Mouse (Mus musculus): ENCODE data around the gene Rragd. TPM values are rescaled to one million over a fixed set of nuclear protein-coding genes. Genes with fewer than 3 reads are reported as not detected.

The Rragd gene
- polyA plus RNA-seq (2015; fragmentation: Nextera tagmentation; extraction: Ambion mirVana) = 4.0 and 7.5 TPM in 2 replicates

DNA sequence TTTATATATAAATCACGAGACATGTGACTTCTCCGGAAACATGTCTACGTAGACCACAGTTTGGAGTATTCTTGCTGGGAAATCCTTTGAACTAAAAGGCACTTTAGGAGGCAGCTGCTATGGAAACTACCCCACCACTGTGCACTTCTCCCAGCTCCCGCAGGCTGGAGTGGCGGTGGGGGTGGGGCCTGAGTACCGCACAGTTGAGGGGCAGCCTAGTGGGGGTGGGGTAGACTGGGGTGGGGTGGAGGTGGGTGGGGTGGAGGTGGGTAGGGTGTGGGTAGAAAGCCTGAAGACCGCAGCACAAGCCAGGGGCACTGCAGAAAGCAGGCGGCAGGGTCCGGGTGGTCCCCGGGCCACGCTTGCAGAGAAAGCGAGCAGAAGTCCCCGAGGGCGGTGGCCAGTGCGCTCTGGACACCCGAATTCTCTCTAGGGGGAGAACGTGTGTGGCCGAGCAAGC is at the start of gene Rragd:
TSS of gene Rragd (plus strand) at position 322 of the 460 bp plus-strand sequence.
- Histone ChIP-seq H3K4me2 (ENCODE audit: low read depth, low read length) (peak within 1 kb of the TSS; percentile 98), H3K4me1 (ENCODE audit: control insufficient read depth, insufficient read depth, low read length) (peaks cover 2% of the 10 kb centered on the region; the same call in 1 of the 2 replicates), H3K27ac (ENCODE audit: low read length) (no peak within 1 kb of the TSS), H3K36me3 (ENCODE audit: control insufficient read depth, insufficient read depth, low read length) (no peaks in the 10 kb centered on the region), H3K9ac (ENCODE audit: low read length) (peak within 1 kb of the TSS; percentile 73), H3K9me3 (replicated peaks; ENCODE audit: control insufficient read depth, low read length) (0 out of 2 replicates have a peak, but pooled peaks cover 4% of the 10 kb centered on the region), H3K27me3 (ENCODE audit: control insufficient read depth, insufficient read depth, low read length) (peaks cover 6% of the 10 kb centered on the region), H3K4me3 (replicated peaks; ENCODE audit: low read length) (peak within 1 kb of the TSS; percentile 74)
- WGBS = under 1% methylated on average over 18 of the region's 18 CpGs
- ATAC-seq (ENCODE audit: insufficient read depth, low FRiP score) = peak; percentile 39

GRCm38 (mm10) chr4:32936762-32937341 is 46.0 kb upstream of the Rragd start:
- 0 out of 2 replicates have a peak overlapping the region, but pooled peaks have one; percentile 4 for H3K4me2 ChIP-seq (ENCODE audit: low read depth, low read length)
- ATAC-seq (ENCODE audit: insufficient read depth, low FRiP score) = no peak
- no peak overlapping the region for H3K9ac ChIP-seq (ENCODE audit: low read length)

GRCm38 (mm10) chr4:32939521-32939920 is 43.3 kb upstream of the Rragd start:
- ATAC-seq (ENCODE audit: insufficient read depth, low FRiP score) = no peak

More at GRCm38 (mm10) chr4:32936762-32937341, 46.0 kb upstream of the Rragd start:
- Histone ChIP-seq H3K27ac (ENCODE audit: low read length) (peak overlapping the region; percentile 70), H3K9me3 (replicated peaks; ENCODE audit: control insufficient read depth, low read length) (no peaks in the 10 kb centered on the region), H3K4me1 (ENCODE audit: control insufficient read depth, insufficient read depth, low read length) (peaks cover 4% of the 10 kb centered on the region), H3K27me3 (ENCODE audit: control insufficient read depth, insufficient read depth, low read length) (no peaks in the 10 kb centered on the region), H3K36me3 (ENCODE audit: control insufficient read depth, insufficient read depth, low read length) (no peaks in the 10 kb centered on the region), H3K4me3 (replicated peaks; ENCODE audit: low read length) (no peak overlapping the region)
- WGBS = 24% methylated on average over 9 of the region's 9 CpGs

DNA sequence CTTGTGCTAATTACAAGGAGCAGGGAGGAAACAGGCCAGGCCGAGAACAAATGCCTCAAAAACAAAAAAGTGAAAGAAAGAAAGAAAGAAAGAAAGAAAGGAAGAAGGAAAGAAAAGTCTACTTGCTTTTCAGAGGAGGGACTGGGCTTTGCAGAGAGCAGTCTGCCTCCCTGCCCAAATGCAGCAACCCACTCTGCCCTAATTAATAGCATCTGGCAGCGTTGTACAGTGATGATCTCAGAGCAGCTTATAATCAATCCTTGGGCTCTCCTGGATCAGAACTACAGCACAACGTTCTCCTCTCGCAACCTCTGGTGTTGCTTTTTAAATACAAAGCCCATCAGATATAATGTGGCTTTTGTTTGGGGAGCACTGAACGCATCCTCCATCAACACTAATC is 42.9 kb upstream of the Rragd start:
- H3K36me3 ChIP-seq (ENCODE audit: control insufficient read depth, insufficient read depth, low read length) = no peaks in the 10 kb centered on the region
- no peaks in the 10 kb centered on the region for H3K9me3 ChIP-seq (replicated peaks; ENCODE audit: control insufficient read depth, low read length)
- H3K27me3 ChIP-seq (ENCODE audit: control insufficient read depth, insufficient read depth, low read length) = no peaks in the 10 kb centered on the region
- H3K9ac ChIP-seq (ENCODE audit: low read length) = no peak overlapping the region
- no peak for ATAC-seq (ENCODE audit: insufficient read depth, low FRiP score)
- no peak overlapping the region for H3K27ac ChIP-seq (ENCODE audit: low read length)
- no peak overlapping the region for H3K4me3 ChIP-seq (replicated peaks; ENCODE audit: low read length)
- H3K4me1 ChIP-seq (ENCODE audit: control insufficient read depth, insufficient read depth, low read length) = peaks cover 4% of the 10 kb centered on the region
- H3K4me2 ChIP-seq (ENCODE audit: low read depth, low read length) = no peak overlapping the region
- WGBS = 67% methylated on average over 5 of the region's 5 CpGs

More at GRCm38 (mm10) chr4:32939521-32939920, 43.3 kb upstream of the Rragd start:
- H3K9me3 ChIP-seq (replicated peaks; ENCODE audit: control insufficient read depth, low read length) = no peaks in the 10 kb centered on the region
- H3K27ac ChIP-seq (ENCODE audit: low read length) = no peak overlapping the region
- peaks cover 4% of the 10 kb centered on the region for H3K4me1 ChIP-seq (ENCODE audit: control insufficient read depth, insufficient read depth, low read length)
- no peaks in the 10 kb centered on the region for H3K36me3 ChIP-seq (ENCODE audit: control insufficient read depth, insufficient read depth, low read length)
- no peak overlapping the region for H3K4me3 ChIP-seq (replicated peaks; ENCODE audit: low read length)
- WGBS = 50% methylated on average over 4 of the region's 4 CpGs
- H3K4me2 ChIP-seq (ENCODE audit: low read depth, low read length) = no peak overlapping the region
- no peaks in the 10 kb centered on the region for H3K27me3 ChIP-seq (ENCODE audit: control insufficient read depth, insufficient read depth, low read length)
- H3K9ac ChIP-seq (ENCODE audit: low read length) = no peak overlapping the region

- Histone ChIP-seq H3K27me3 (ENCODE audit: control insufficient read depth, insufficient read depth, low read length) (no peaks in the 10 kb centered on the region), H3K4me2 (ENCODE audit: low read depth, low read length) (no peak overlapping the region), H3K36me3 (ENCODE audit: control insufficient read depth, insufficient read depth, low read length) (no peaks in the 10 kb centered on the region), H3K27ac (ENCODE audit: low read length) (no peak overlapping the region), H3K4me1 (ENCODE audit: control insufficient read depth, insufficient read depth, low read length) (peaks cover 4% of the 10 kb centered on the region), H3K9me3 (replicated peaks; ENCODE audit: control insufficient read depth, low read length) (no peaks in the 10 kb centered on the region), H3K4me3 (replicated peaks; ENCODE audit: low read length) (no peak overlapping the region), H3K9ac (ENCODE audit: low read length) (no peak overlapping the region)
- 75% methylated on average over 4 of the region's 4 CpGs for WGBS
- no peak for ATAC-seq (ENCODE audit: insufficient read depth, low FRiP score)
Observed at GRCm38 (mm10) chr4:32940984-32941383, 41.9 kb upstream of the Rragd start.

GRCm38 (mm10) chr4:32947631-32948030 is 35.2 kb upstream of the Rragd start:
- peaks cover 15% of the 10 kb centered on the region for H3K4me1 ChIP-seq (ENCODE audit: control insufficient read depth, insufficient read depth, low read length)
- H3K27me3 ChIP-seq (ENCODE audit: control insufficient read depth, insufficient read depth, low read length) = peaks cover 6% of the 10 kb centered on the region
- no peak for ATAC-seq (ENCODE audit: insufficient read depth, low FRiP score)
- H3K27ac ChIP-seq (ENCODE audit: low read length) = no peak overlapping the region
- no peak overlapping the region for H3K4me3 ChIP-seq (replicated peaks; ENCODE audit: low read length)
- 21% methylated on average over 4 of the region's 4 CpGs for WGBS
- no peak overlapping the region for H3K9ac ChIP-seq (ENCODE audit: low read length)
- H3K9me3 ChIP-seq (replicated peaks; ENCODE audit: control insufficient read depth, low read length) = no peaks in the 10 kb centered on the region
- no peaks in the 10 kb centered on the region for H3K36me3 ChIP-seq (ENCODE audit: control insufficient read depth, insufficient read depth, low read length)
- no peak overlapping the region for H3K4me2 ChIP-seq (ENCODE audit: low read depth, low read length)

DNA sequence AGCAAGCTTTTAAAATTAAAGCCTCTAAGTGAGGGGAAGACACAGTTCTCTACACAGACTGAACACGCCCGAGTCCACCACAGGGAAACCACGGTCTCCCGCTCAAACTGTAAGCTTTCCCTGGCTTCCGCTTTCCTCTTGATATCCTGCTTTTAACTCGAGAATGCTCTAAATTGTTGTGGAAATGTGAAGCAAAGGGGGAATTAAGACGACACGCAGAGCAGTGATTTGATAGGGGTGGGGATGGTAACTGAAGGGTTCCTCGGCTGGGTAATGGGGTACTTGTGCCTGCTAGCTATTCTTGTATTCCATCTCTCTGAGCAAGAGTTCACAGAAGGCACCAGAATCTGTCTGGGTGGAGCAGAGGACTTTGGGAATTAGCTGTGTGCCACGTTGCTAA is 34.1 kb upstream of the Rragd start:
- H3K4me1 ChIP-seq (ENCODE audit: control insufficient read depth, insufficient read depth, low read length) = peaks cover 15% of the 10 kb centered on the region
- ATAC-seq (ENCODE audit: insufficient read depth, low FRiP score) = no peak
- H3K9me3 ChIP-seq (replicated peaks; ENCODE audit: control insufficient read depth, low read length) = no peaks in the 10 kb centered on the region
- 58% methylated on average over 10 of the region's 10 CpGs for WGBS
- H3K4me3 ChIP-seq (replicated peaks; ENCODE audit: low read length) = no peak overlapping the region
- H3K36me3 ChIP-seq (ENCODE audit: control insufficient read depth, insufficient read depth, low read length) = no peaks in the 10 kb centered on the region
- H3K27me3 ChIP-seq (ENCODE audit: control insufficient read depth, insufficient read depth, low read length) = peaks cover 6% of the 10 kb centered on the region
- no peak overlapping the region for H3K9ac ChIP-seq (ENCODE audit: low read length)
- H3K4me2 ChIP-seq (ENCODE audit: low read depth, low read length) = no peak overlapping the region
- H3K27ac ChIP-seq (ENCODE audit: low read length) = no peak overlapping the region

- Histone ChIP-seq H3K27me3 (ENCODE audit: control insufficient read depth, insufficient read depth, low read length) (peaks cover 6% of the 10 kb centered on the region), H3K36me3 (ENCODE audit: control insufficient read depth, insufficient read depth, low read length) (no peaks in the 10 kb centered on the region), H3K9ac (ENCODE audit: low read length) (peak within 1 kb of the TSS; percentile 78), H3K9me3 (replicated peaks; ENCODE audit: control insufficient read depth, low read length) (no peaks in the 10 kb centered on the region), H3K4me1 (ENCODE audit: control insufficient read depth, insufficient read depth, low read length) (peaks cover 15% of the 10 kb centered on the region), H3K4me2 (ENCODE audit: low read depth, low read length) (peak within 1 kb of the TSS; percentile 96), H3K4me3 (replicated peaks; ENCODE audit: low read length) (peak within 1 kb of the TSS; percentile 81), H3K27ac (ENCODE audit: low read length) (no peak within 1 kb of the TSS)
- ATAC-seq (ENCODE audit: insufficient read depth, low FRiP score) = peak; percentile 91
- under 1% methylated on average over 66 of the region's 66 CpGs for WGBS
Observed at GRCm38 (mm10) chr4:32950356-32951034, 32.3 kb upstream of the Rragd start, which contains the start of gene Ankrd6. Gene Ankrd6 (minus strand): TSS chr4:32950841.

All from stomach, embryonic 16.5 days (tissue).